Mouse (Mus musculus): Measurements from ENCODE around the gene Upf3a.

GRCm38 (mm10) chr8:13756982-13757804, 28.2 kb upstream of the Upf3a start, which contains the start of gene Cdc16:
- no peak for TF ChIP-seq CTCF (IDR thresholded peaks at IDR 0.05; ENCODE audit: insufficient read depth, low read depth, low read length)
- peak; percentile 68 for TF ChIP-seq POLR2A (IDR thresholded peaks at IDR 0.05; ENCODE audit: insufficient read depth, low read depth, low read length)

Data from olfactory bulb, adult 2 months (tissue).